11 mouse cellular contexts compared by ENCODE assay signal in the genomic region with DNA sequence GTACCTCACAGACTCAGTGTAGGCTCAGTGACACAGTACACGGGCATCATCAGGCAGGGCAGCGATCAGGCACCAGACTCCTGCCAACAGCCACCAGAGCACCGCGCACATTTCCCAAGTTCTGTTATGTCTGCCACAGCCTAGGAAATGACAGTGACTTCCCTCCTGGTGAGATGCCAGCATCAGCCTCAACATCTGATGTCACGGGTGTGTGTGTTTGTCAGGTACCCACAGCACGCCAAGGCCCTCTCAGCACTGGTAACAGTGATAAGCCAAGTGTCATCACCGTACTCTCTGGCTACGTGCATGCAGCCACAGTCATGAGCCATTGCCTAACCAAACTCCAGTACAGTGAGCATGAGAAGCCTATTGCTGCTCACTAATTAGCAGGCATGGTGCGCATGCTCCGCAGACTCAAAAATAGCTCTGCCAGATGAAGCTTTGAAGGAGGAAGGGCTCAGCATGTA. TPM values are rescaled to one million over a fixed set of nuclear protein-coding genes. Genes with fewer than 3 reads are reported as not detected.
DNase-seq lines count a peak whose midpoint lies in the region; ATAC-seq and TF ChIP-seq lines count a peak whose summit lies in the region.
"Had no signal": no experiment of that assay in that cellular context is flagged by ENCODE, and none has a peak within 500 bp of the region (broad histone marks: within the 10 kb centered on the region; RNA-seq: fewer than 3 reads in every experiment).

No protein-coding gene starts in this region.

- no peak overlapping the region for H3K4me3 ChIP-seq in lung, postnatal 0 days (ENCODE audit: low read depth, low read length)
- no peak overlapping the region for H3K4me3 ChIP-seq in heart, postnatal 0 days (ENCODE audit: low read depth, low read length)
- no peak overlapping the region for H3K4me3 ChIP-seq in kidney, embryonic 14.5 days (ENCODE audit: low read length)

- H3K4me2 ChIP-seq in lung, postnatal 0 days (replicated peaks; ENCODE audit: low read depth, low read length), result no peak overlapping the region
- H3K4me2 ChIP-seq in heart, postnatal 0 days (ENCODE audit: low read depth, low read length), result no peak overlapping the region
- no peak overlapping the region for H3K4me2 ChIP-seq in kidney, embryonic 14.5 days (replicated peaks; ENCODE audit: low read depth, low read length)

- H3K4me1 ChIP-seq in lung, postnatal 0 days (ENCODE audit: insufficient read depth, low read depth, low read length), result no peaks in the 10 kb centered on the region
- H3K4me1 ChIP-seq in heart, postnatal 0 days (ENCODE audit: control insufficient read depth, insufficient read depth), result peaks cover 10% of the 10 kb centered on the region
- H3K4me1 ChIP-seq in kidney, embryonic 14.5 days (ENCODE audit: control insufficient read depth, insufficient read depth, low read length), result peaks cover 5% of the 10 kb centered on the region; the same call in 1 of the 2 replicates

- DNase-seq in lung, postnatal 0 days (ENCODE audit: low spot score), result no peak
- no peak for DNase-seq in lung, postnatal 25 days (ENCODE audit: low spot score)
- peak; percentile 65 for DNase-seq in heart, postnatal 0 days (ENCODE audit: low spot score)
- DNase-seq in left cerebral cortex, postnatal 14 days (ENCODE audit: low spot score in 2 of 2), result peak; percentile 45 to 72
- peak; percentile 51 to 67 for DNase-seq in right cerebral cortex, postnatal 10 days (ENCODE audit: low spot score in 2 of 2)
- no peak for DNase-seq in cerebellum, adult 8-10 months
- DNase-seq: cerebellum, adult 18-20 months; kidney, adult 8-10 months had no signal

- 73% methylated on average over 10 of the region's 10 CpGs for WGBS in lung, postnatal 0 days
- 52% methylated on average over 10 of the region's 10 CpGs for WGBS in heart, postnatal 0 days
- WGBS in kidney, embryonic 14.5 days, result 87% methylated on average over 10 of the region's 10 CpGs

- TF ChIP-seq EP300 in lung, postnatal 0 days (IDR thresholded peaks at IDR 0.05), result no peak
- no peak for TF ChIP-seq EP300 in heart, postnatal 0 days (IDR thresholded peaks at IDR 0.05; ENCODE audit: low read depth)

- H3K36me3 ChIP-seq in lung, postnatal 0 days (ENCODE audit: insufficient read depth, low read length), result no peaks in the 10 kb centered on the region
- H3K36me3 ChIP-seq in heart, postnatal 0 days (replicated peaks; ENCODE audit: control insufficient read depth, insufficient read depth, low read length), result no peaks in the 10 kb centered on the region
- no peaks in the 10 kb centered on the region for H3K36me3 ChIP-seq in kidney, embryonic 14.5 days (ENCODE audit: control insufficient read depth, insufficient read depth, low read length)

- no peak overlapping the region for H3K27ac ChIP-seq in lung, postnatal 0 days (ENCODE audit: low read length)
- H3K27ac ChIP-seq in heart, postnatal 0 days (ENCODE audit: low read depth), result no peak overlapping the region
- H3K27ac ChIP-seq in kidney, embryonic 14.5 days (ENCODE audit: low read depth, low read length), result no peak overlapping the region

- H3K9ac ChIP-seq in lung, postnatal 0 days (replicated peaks; ENCODE audit: low read depth), result no peak overlapping the region
- H3K9ac ChIP-seq in heart, postnatal 0 days (replicated peaks; ENCODE audit: low read depth, low read length), result no peak overlapping the region
- H3K9ac ChIP-seq in kidney, embryonic 14.5 days (ENCODE audit: low read depth, low read length), result no peak overlapping the region

- no peaks in the 10 kb centered on the region for H3K27me3 ChIP-seq in lung, postnatal 0 days (replicated peaks; ENCODE audit: insufficient read depth, low read length)
- H3K27me3 ChIP-seq in heart, postnatal 0 days (ENCODE audit: control insufficient read depth, insufficient read depth, low read length), result no peaks in the 10 kb centered on the region
- no peaks in the 10 kb centered on the region for H3K27me3 ChIP-seq in kidney, embryonic 14.5 days (ENCODE audit: control insufficient read depth, insufficient read depth, low read length)

- peak; percentile 34 for ATAC-seq in lung, postnatal 0 days
- peak; percentile 67 for ATAC-seq in heart, postnatal 0 days (ENCODE audit: insufficient read depth, low read depth)
- no peak for ATAC-seq in kidney, embryonic 14.5 days (ENCODE audit: low FRiP score, low TSS enrichment)
- no peak for ATAC-seq in cerebellum, adult (ENCODE audit: insufficient number of reproducible peaks, low FRiP score, low TSS enrichment)
- ATAC-seq: Patski had no signal

- H3K9me3 ChIP-seq in lung, postnatal 0 days (ENCODE audit: low read length), result no peaks in the 10 kb centered on the region
- no peaks in the 10 kb centered on the region for H3K9me3 ChIP-seq in heart, postnatal 0 days (replicated peaks; ENCODE audit: control insufficient read depth, low read length)
- H3K9me3 ChIP-seq in kidney, embryonic 14.5 days (ENCODE audit: control insufficient read depth, low read length), result no peaks in the 10 kb centered on the region

- intact Hi-C loops in left cerebral cortex, postnatal 14 days (cut with DNase I), result no loop called here

- TF ChIP-seq CTCF in lung, postnatal 0 days (IDR thresholded peaks at IDR 0.05), result no peak
- TF ChIP-seq CTCF in heart, postnatal 0 days (IDR thresholded peaks at IDR 0.05; ENCODE audit: low read depth), result no peak

RNA-seq across cellular contexts. Expression of gene F10, which starts 0.7 kb away (rescaled TPM):
- polyA plus RNA-seq in lung, postnatal 0 days (2015; fragmentation: Nextera tagmentation; extraction: Ambion mirVana), result 5.9 and 7.4 TPM in 2 replicates
- total RNA-seq in heart, postnatal 0 days (2014; rRNA removed; ENCODE audit: low replicate concordance), result 0.19 TPM in 1 of 2 replicates, not detected in the other
- polyA plus RNA-seq in heart, postnatal 0 days (2015; fragmentation: Nextera tagmentation; extraction: Ambion mirVana), result 0.22 and 0.37 TPM in 2 replicates
- total RNA-seq in left cerebral cortex, postnatal 14 days (2021), result not detected
- polyA plus RNA-seq in kidney, embryonic 14.5 days (2014; fragmentation: Nextera tagmentation; extraction: Ambion mirVana), result 0.34 and 0.43 TPM in 2 replicates
- polyA plus RNA-seq: Patski had no signal

RNA-seq across cellular contexts. Expression of gene F7, which starts 10.5 kb away (rescaled TPM):
- 5.0 and 5.2 TPM in 2 replicates for polyA plus RNA-seq in lung, postnatal 0 days (2015; fragmentation: Nextera tagmentation; extraction: Ambion mirVana)
- total RNA-seq in heart, postnatal 0 days (2014; rRNA removed; ENCODE audit: low replicate concordance), result not detected in 2 replicates
- polyA plus RNA-seq in heart, postnatal 0 days (2015; fragmentation: Nextera tagmentation; extraction: Ambion mirVana), result not detected in 2 replicates
- under 1 TPM; 0.23 to 0.24 TPM for total RNA-seq in left cerebral cortex, postnatal 14 days (2021)
- not detected in 2 replicates for polyA plus RNA-seq in kidney, embryonic 14.5 days (2014; fragmentation: Nextera tagmentation; extraction: Ambion mirVana)
- polyA plus RNA-seq: Patski had no signal

RNA-seq across cellular contexts. Expression of gene Proz, which starts 24.3 kb away (rescaled TPM):
- polyA plus RNA-seq in lung, postnatal 0 days (2015; fragmentation: Nextera tagmentation; extraction: Ambion mirVana), result 0.87 and 1.2 TPM in 2 replicates
- not detected in 2 replicates for total RNA-seq in heart, postnatal 0 days (2014; rRNA removed; ENCODE audit: low replicate concordance)
- 0.10 TPM in 2 replicates for polyA plus RNA-seq in heart, postnatal 0 days (2015; fragmentation: Nextera tagmentation; extraction: Ambion mirVana)
- not detected for total RNA-seq in left cerebral cortex, postnatal 14 days (2021)
- polyA plus RNA-seq in kidney, embryonic 14.5 days (2014; fragmentation: Nextera tagmentation; extraction: Ambion mirVana), result 0.43 and 0.51 TPM in 2 replicates

Comparison
In these comparisons a context has a peak if more than half of its experiments do, and no peak if none do; other contexts are left out.
1. ATAC-seq: peak in lung, postnatal 0 days (single experiment) and heart, postnatal 0 days (single experiment); none in kidney, embryonic 14.5 days (single experiment) and cerebellum, adult (single experiment).
2. DNase-seq: peak in heart, postnatal 0 days (single experiment), left cerebral cortex, postnatal 14 days (2 of 2) and right cerebral cortex, postnatal 10 days (2 of 2); none in lung, postnatal 0 days (single experiment), lung, postnatal 25 days (single experiment) and cerebellum, adult 8-10 months (single experiment).